Mouse (Mus musculus): ENCODE measurements at regions not wholly inside any gene's neighbourhood (a gene's known extent, or its start where the extent isn't known, plus 50 kb on each side); places are given as distances from the start of the nearest gene placed in this dataset.

DNA sequence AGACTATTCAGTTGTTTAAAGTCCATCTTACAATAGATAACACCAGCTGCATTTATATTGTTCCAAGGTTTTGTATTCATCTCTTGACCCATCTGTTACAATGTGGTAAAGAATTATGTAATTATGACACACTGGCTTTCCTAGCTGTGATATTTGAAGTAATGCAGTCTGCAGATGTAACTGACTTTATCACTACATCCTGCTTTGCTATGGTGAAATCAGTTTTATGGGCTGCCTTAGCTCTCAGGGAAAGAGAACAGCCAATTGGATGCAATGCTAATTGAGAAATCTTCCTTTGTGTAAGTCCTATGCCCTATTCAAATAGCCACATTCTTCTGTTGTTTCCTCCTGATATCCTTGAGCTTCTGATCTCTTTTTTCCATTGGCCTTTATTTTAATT is 278.2 kb upstream of the Slc8a1 start:
- DNase-seq (ENCODE audit: low spot score), result peak; percentile 1

DNA sequence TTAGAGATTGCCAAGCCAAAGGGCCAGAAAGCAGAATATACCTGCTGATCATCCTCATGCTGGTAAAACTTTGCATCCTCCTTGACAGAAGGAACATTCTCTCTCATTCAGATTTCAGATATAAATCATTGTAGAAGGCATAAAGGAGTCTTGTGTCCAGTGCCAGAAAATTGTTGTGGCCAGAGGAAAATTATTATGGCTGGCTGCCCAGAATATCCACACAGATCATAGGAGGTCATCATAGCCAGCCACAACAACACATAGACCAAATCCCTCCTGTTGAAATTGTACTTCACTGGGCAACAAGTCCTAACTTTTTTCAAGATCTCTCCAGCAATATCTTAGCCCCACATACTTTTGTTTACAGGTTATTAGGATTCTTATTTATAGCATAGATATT is 256.3 kb upstream of the Slc8a1 start:
- DNase-seq (ENCODE audit: low spot score), result no peak
